Mouse (Mus musculus): ENCODE data around the gene Ptgr1. TPM values are rescaled to one million over a fixed set of nuclear protein-coding genes. Genes with fewer than 3 reads are reported as not detected.

Gene Ptgr1
- 1 to 10 TPM; 4.2 to 4.7 TPM for total RNA-seq (2021)

- DNase-seq (ENCODE audit: low spot score), result peak; percentile 53
- intact Hi-C loops (cut with DNase I), result loop anchor here (5.0 kb wide), 1 partner anchor 351 kb away; no protein-coding TSS in a partner anchor
Observed at GRCm38 (mm10) chr4:58986540-58987190, at the start of gene Ptgr1. Gene Ptgr1 (minus strand): TSS chr4:58987119.

DNA sequence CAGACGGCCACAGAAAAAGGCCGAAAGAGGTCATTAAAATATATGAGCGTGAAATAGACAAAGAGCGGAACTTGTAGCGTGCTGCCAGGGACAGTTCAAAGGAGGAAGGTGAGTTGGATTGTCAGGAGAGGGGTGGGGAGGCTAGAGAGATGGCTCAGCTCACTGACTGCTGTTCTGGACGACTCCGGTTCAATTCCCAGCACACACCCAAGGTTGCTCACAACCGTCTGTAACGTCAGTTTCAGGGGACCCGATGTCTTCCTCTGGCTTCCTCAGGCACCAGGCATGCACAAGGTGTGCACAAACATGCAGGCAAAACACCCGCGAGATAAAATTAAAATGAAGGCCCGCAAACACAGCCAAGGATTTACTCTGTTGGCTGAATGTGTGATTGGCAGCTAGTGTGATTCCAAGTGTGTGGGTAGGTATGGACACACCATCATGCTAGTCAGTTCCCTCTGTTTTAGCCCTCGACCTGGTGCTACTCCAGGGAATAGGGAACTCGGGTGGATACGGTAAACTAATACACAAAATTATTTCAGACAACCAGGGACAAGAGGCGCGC, 48.9 kb upstream of the Ptgr1 start:
- no peak for DNase-seq (ENCODE audit: low spot score)
- intact Hi-C loops (cut with DNase I), result loop anchor here (1.0 to 2.0 kb wide), 2 partner anchors 31 to 52 kb away; no protein-coding TSS in a partner anchor

DNA sequence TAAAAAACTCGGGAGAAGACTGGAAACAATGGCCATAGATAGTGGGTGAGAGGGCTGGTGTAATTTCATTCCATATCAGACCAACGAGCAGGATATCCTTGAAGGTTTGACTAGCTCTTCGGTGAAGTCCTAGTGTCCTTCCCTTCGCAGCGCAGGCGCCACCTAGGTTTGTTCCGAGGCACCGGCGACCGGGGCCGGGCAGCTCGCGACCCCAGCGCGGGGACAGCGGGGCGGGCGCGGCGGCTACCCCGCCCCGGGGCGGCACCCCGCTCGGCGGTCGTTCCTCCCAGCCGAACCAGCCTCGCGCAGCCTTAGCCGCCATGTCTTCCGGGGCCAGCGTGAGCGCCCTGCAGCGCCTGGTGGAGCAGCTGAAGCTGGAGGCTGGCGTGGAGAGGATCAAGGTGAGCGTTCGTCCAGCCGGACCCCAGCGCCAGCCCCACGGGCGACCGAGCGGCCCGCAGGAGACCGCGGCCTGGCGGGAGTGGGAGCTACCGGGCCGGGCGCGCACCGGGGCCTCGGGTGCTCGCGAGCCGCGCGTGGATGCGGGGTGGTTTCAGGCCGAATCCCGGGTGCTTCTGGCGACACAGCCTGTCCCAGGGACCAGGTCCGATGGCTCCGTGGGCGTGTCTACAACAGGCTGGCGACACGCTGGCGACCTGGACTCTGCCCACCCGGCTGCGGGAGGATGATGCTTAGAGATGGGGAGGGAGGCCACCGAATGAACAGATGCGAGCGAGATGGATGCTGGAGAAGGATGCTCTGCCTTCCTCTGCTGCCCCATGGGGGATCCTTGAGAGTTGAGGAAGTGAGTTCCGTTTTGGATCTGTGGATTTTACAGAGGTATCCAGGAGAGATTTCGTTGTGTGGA, 48.2 kb upstream of the Ptgr1 start, which contains the start of gene Gng10:
Gene Gng10, plus strand, starts transcription at position 171 of the 868 bp plus-strand sequence.
- DNase-seq (ENCODE audit: low spot score), result peak; percentile 41
- intact Hi-C loops (cut with DNase I), result loop anchor here (2.0 kb wide), 1 partner anchor 30 kb away; no protein-coding TSS in a partner anchor

DNA sequence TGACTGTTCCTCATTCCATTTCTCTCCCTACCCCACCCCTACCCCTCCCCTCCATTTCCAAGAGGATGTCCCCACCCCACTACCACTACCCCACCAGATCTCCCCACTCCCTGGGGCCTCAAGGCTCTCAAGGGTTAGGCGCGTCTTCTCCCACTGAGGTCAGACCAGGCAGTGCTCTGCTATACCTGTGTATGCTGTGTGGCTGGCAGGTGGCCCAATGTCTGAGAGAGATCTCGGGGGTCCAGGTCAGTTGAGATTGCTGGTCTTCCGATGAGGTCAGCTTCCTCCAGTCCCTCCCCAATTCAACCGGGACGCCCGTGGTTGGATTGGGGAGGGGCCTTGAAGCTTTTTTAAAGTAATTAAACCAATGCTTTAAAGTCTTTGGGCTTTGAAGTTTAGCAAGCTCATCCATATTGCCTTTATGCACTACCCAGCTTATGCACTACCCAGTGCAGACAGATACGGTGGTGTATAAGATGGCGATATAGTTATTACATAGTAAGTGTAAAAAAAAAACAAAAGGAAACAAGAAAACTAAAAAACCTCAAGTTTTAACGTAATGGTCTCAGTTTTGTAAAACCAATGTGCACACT, 47.5 kb upstream of the Ptgr1 start:
- intact Hi-C loops (cut with DNase I), result loop anchor here (2.0 kb wide), 1 partner anchor 30 kb away; no protein-coding TSS in a partner anchor
- no peak for DNase-seq (ENCODE audit: low spot score)

DNA sequence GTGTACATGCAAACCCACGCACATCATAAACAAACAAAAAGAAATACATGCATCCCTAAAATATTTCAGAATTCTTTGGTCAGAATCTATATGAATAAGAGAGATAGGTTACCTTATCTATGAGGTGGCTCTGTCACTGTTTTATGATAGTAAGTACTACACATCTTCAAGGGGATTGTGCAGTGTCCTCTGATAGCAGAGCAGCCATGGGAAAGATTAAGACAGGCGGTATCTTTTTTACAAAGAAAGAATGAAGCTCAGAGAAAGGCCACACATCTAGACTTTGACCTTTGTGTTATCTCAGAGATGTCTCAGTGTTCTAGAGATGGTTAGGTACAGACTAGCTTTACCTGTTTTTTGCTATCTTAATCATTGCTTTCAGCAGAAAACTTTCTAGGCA, 30.0 kb upstream of the Ptgr1 start:
- no peak for DNase-seq (ENCODE audit: low spot score)
- intact Hi-C loops (cut with DNase I), result no loop called here

DNA sequence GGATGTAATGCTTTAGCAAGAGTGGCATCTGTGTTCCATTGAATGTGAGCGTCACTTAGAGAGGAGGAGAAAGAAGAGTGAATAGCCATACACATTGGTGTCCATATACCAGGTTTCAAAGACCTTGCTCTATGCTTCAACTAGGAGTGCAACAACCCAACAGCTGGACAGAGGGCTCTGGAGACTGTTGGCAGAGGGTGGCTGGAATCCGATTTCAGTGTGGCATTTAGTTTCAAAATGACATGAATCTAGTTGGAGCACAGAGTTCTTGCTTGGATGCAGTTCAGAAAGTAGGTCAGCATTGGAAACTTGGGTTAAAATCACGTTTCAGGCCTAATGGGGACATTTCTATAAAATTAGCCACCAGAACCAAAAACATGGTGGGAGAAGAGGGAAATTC, 28.3 kb upstream of the Ptgr1 start:
- no peak for DNase-seq (ENCODE audit: low spot score)
- intact Hi-C loops (cut with DNase I), result no loop called here

DNA sequence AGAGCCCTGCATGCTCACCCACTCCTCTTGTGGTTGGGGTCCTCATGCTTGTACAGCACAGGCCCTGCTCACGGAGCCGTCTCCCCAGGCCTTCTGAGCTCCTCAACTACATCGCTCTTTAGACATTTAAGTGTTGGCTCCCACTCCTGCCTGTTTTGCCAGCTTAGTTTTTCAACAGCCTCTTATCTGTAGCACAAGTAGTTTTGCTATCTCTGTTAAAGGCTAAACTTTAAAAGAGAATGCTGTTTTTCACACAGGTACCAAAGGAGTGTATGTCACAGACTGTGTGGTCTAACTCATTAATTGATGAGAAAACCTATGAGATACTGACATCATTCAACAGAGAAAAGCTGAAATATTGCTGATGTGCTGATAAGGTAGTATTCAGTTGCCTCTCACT, 24.5 kb upstream of the Ptgr1 start:
- intact Hi-C loops (cut with DNase I), result no loop called here
- no peak for DNase-seq (ENCODE audit: low spot score)

DNA sequence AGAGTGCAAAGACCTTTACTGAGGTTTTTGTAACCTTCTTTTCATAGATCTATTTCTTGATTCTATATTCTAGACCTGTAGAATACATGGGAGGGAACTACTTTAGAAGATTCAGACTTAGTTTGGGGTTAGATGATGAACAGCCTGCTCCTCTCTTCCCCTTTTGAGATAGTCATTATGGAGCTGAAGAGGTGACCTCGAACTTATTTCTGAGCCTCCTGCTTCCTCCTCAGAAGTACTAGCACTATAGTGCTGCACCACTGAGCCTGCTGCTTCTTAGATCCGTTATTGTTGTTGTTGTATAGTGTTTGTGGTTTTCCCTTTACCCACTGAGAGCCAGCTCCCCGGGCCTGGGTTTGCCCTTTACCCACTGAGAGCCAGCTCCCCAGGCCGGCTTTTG, 22.8 kb upstream of the Ptgr1 start:
- intact Hi-C loops (cut with DNase I), result no loop called here
- DNase-seq (ENCODE audit: low spot score), result no peak

- intact Hi-C loops (cut with DNase I), result no loop called here
- no peak for DNase-seq (ENCODE audit: low spot score)
Observed at GRCm38 (mm10) chr4:59009186-59009585, 22.3 kb upstream of the Ptgr1 start.

DNA sequence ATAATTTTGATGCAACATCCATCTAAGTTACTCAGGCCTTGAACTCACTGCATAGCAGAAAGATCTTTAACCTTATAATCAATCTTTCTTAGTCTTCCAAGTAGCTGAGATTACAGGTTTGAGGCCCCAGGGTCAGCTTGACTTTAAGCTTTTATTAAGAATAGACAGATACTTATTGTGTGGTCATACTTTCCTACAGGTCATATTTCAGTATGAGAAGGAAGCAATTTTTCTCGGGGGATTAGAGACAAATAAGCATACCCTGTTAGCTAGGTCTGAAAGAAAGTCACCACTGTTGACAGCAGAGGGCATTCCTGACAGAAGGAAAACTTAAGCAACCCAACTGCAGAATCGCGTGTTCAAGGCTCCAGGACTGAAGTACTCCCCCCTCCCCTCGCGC, 21.1 kb upstream of the Ptgr1 start:
- no peak for DNase-seq (ENCODE audit: low spot score)
- intact Hi-C loops (cut with DNase I), result no loop called here

GRCm38 (mm10) chr4:59007016-59007415, 20.1 kb upstream of the Ptgr1 start:
- DNase-seq (ENCODE audit: low spot score), result no peak
- intact Hi-C loops (cut with DNase I), result no loop called here

DNA sequence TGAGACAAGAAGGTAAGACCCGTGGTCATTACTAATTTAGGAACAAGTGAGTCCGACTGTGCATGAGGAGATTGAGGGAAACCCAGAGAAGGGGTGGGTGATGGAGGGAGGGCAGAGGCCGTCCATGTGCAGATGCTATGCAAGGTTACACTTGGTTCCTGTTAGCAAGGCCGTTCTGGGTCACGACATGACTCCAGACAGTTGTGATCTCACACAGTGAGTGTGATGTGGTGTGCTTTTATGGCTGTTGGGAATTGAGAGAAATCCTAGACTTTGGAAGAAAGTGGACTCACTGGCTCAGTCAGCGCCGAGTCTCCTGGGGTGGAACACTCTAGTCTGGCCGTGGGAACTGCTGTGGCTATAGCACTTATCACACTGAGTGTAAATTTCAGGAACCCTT, 19.3 kb upstream of the Ptgr1 start:
- intact Hi-C loops (cut with DNase I), result no loop called here
- no peak for DNase-seq (ENCODE audit: low spot score)

DNA sequence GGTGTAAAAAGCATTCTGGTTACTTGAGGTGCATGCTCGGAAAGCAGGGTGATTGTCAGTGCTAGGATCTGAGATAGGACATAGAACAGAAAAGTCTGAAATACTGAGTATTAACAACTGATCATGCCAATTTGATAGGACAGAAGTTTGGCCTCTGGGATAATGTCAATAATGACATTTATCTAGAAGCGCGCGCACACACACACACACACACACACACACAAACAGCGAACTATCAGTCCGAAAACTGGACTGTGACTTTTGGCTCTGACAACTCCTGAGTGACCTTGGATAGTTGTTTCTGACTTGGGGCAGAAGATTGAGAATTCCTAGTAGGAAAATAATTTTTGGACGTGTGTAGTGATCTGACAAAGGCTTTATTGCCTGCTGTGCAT, 16.9 kb upstream of the Ptgr1 start:
- intact Hi-C loops (cut with DNase I), result loop anchor here (2.0 kb wide), 1 partner anchor 31 kb away; the partner anchor contains the start of gene Gng10
- no peak for DNase-seq (ENCODE audit: low spot score)

GRCm38 (mm10) chr4:59002948-59003805, 16.3 kb upstream of the Ptgr1 start, which contains the start of gene Gm20503:
Gene Gm20503 (plus strand): TSS chr4:59003210.
- intact Hi-C loops (cut with DNase I), result no loop called here
- DNase-seq (ENCODE audit: low spot score), result peak; percentile 87

DNA sequence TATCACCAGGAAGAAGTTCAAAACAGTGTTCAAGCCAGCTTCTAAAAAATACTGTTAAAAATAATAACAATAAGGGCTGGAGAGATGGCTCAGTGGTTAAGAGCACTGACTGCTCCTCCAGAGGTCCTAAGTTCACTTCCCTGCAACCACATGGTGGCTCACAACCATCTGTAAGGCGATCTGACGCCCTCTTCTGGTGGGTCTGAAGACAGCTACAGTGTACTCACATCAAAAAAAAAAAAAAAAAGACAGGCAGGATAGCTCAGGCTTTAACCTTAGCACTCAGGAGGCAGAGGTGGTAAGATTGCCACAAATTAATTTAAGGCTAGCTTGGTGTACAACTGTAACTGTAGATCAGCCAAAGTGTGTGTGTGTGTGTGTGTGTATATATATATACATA, 13.7 kb upstream of the Ptgr1 start:
- intact Hi-C loops (cut with DNase I), result no loop called here
- no peak for DNase-seq (ENCODE audit: low spot score)

DNA sequence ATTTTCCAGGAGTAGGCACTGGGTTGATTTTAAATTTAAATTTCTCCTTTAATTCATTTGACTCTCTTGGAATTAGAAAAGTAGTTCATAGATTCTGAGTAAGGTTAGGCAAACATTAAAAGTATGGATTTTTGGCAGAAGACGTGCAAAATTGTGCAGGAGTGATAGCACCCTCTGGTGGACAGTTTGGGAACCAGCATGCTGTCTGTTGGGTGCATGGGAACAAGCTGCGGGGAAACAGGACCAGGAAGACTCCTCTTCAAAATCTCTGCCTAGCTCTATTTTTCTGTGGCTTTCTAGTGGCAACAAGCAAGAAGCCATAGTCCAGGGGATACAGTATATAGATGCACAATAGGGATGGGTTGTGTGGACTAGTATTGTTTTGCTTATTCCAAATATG, 12.8 kb upstream of the Ptgr1 start:
- DNase-seq (ENCODE audit: low spot score), result peak; percentile 12
- intact Hi-C loops (cut with DNase I), result loop anchor here (1.0 to 10.0 kb wide), 2 partner anchors 14 to 735 kb away; no protein-coding TSS in a partner anchor

GRCm38 (mm10) chr4:58998688-58999087, 11.8 kb upstream of the Ptgr1 start:
- intact Hi-C loops (cut with DNase I), result loop anchor here (1.0 to 10.0 kb wide), 2 partner anchors 13 to 734 kb away; no protein-coding TSS in a partner anchor
- no peak for DNase-seq (ENCODE audit: low spot score)

- no peak for DNase-seq (ENCODE audit: low spot score)
- intact Hi-C loops (cut with DNase I), result loop anchor here (10.0 kb wide), 1 partner anchor 732 kb away; no protein-coding TSS in a partner anchor
Observed at GRCm38 (mm10) chr4:58997081-58997480, 10.2 kb upstream of the Ptgr1 start.

- intact Hi-C loops (cut with DNase I), result loop anchor here (10.0 kb wide), 1 partner anchor 730 kb away; no protein-coding TSS in a partner anchor
Observed at GRCm38 (mm10) chr4:58995251-58995693, 8.4 kb upstream of the Ptgr1 start.

More at GRCm38 (mm10) chr4:58995251-58995693, 8.4 kb upstream of the Ptgr1 start:
- no peak for DNase-seq (ENCODE audit: low spot score)
